Mouse (Mus musculus) heart, postnatal 0 days (tissue): Measurements from ENCODE around the gene Stat3.

Source experiments
- CTCF ChIP-seq: IDR thresholded peaks from 2 replicates; pipeline ENCODE4 v1.5.1; 2016; ENCODE audit warnings: antibody characterized with exemption, control low read depth, low read depth
- EP300 ChIP-seq: IDR thresholded peaks from 2 replicates; pipeline ENCODE4 v1.6.1; 2016; ENCODE audit warnings: antibody characterized with exemption, low read depth

GRCm38 (mm10) chr11:100983778-100984131, 44.4 kb upstream of the Stat3 start:
- TF ChIP-seq EP300, result no peak
- no peak for TF ChIP-seq CTCF
